Mouse (Mus musculus) lung, postnatal 14 days (tissue): ENCODE measurements around the gene Ahr.
A peak's percentile ranks its signal among the peaks of the same experiment; 100 is the strongest.

Source experiments
- DNase-seq: peaks from one replicate; pipeline ENCODE4 v3.0.0; 2021

The Ahr gene

DNA sequence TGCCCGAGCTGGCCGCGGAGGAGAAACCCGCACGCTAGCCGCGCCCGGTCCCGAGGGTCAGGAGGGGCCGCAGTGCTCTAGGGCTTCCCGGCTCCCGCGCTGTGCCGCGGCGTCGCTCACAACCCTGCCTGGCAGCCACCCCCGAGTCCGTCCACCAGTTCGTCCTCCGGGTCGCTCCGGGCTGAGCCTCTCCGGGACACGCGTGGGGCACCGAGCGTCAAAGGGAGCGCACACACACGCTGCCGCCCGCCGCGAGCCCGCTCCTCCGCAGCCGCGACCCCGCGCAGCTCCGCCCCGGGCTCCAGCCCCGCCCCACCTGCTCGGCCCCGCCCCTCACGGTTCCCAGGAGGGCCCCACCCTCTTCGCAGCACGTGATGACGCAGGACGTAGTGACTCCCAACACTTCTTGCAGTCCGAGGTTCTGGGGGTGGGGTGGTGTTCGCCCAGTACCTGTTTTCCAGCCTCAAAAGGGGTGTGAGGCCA is at the start of gene Ahr:
Gene Ahr (minus strand): TSS at position 285 of the 483 bp plus-strand sequence.
- DNase-seq: peak; percentile 92

DNA sequence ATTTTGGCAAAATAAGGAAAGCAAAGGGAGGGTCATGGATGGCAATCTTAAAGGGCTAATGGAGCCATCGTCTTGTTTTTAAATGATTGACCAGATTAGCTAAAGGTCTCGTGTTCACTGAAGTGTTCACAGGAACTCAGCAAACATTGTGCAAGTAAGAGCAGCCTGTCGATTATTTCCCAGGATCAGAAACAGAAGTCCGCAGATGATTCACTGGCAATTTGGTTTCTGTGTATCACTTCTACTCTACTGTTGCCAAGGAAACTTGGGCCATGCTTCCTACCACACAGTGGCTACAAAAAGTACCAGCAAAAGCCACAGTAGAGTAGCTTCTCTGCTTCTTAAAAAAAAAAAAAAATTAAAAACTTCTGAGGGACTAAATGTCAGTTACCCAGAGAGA is 44.0 kb upstream of the Ahr start:
- DNase-seq: no peak

DNA sequence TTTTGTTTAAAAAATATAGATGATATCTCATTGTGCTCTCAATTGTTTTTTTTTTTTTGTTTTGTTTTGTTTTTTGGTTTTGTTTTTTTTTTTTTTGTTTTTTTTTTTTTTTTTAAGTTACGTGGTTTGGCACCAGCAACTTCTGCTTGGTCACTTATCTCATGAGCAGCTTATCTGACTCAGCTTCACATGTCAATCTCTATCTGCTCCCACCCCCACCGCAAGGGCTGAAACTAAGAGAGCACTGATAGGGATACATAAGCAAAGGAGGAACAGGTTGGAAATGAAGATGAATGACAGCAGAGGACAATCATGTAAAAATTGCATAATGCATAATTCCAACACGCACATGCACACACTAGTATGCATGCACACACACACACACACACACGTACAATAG is 41.3 kb upstream of the Ahr start:
- no peak for DNase-seq

DNA sequence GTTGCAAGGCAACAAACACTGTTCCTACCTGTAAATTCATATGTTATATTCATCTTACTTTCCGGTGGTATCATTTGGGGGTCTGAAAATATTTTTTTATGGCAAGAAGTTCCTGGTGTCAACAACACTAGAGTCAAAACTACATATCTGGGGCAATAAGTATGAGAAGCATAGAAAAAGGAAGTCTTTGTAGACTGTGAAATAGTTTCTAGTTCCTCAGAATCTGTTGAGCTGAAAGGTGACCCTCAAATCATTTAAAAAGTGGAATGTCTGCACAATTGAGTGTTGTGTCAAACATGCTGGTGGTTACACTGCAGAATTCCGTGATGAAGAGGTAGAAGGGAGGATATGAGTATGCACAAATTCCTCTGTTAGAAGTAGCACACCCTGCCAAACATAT is 38.9 kb upstream of the Ahr start:
- no peak for DNase-seq

DNA sequence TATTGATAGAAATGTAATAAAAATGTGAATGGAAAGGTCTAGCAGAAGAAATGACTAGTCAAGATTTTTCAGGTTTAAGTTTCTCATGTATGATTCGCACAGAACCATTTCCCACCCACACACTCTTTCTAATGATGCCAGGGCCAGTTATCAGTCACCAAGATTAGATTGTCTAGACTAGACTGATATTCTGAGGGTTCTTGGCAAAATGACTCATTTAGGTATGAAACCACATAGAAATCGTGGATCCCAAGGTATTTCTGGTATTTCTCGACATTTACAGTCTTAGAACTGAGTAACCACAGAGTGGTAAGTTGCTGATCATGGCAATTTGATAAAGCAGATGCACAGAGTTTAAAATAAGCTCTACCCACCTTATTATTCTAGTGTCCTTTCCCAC is 28.0 kb upstream of the Ahr start:
- no peak for DNase-seq

DNA sequence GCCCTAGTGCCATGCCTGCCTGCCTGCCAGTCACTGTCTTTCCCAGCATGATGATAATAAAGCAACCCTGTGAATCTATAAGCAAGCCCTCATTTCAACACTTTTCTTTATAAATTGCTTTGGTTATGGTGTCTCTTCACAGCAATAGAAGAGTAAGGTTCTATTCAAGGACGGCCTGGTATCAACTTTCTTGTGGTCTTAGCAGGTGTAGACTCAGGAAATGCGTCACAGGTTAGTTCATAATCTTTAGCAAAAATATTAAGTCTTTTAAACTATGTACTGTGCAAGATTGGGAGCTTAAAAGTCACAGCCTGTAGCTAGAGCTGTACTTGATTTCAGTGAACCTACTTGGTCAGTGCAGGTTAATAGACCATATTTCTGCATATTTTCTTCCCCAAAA is 24.0 kb upstream of the Ahr start:
- DNase-seq: no peak

DNA sequence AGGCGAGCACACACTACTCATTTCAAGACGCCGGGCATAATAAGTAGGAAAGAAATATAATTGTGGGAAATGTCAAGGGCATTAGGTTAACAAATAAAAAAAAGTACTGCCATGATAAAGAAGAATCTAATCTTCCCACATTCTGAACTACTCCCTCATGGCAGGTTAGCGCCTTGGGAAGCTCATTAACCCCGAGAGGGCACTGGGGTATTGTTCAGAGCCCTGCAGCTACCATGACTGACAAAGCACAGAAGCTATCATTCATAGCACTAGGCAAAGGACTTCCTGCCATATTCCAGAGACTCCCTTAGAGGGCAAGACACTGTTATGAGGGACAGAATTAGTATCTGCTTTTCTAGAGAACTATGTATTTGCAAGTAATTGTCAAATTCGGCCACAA is 21.1 kb upstream of the Ahr start:
- DNase-seq: no peak

DNA sequence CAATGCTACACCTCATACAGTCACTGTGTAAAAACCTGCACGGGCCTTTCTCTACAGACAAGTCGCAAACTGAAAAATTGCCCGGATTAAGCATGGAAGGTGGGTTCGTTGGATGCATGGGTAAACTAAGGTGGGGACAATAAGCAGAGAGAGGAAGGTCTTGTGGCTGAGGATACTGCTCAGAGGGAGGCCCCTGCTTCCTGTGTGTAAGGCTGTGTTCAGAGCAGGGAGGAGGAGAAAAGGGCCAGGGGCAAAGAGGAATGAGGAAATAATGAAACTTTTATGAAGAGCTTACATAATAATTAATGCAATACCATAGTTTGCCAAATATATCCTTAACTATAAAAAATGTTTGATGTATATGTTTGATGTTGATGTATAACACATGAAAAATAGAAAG is 19.5 kb upstream of the Ahr start:
- DNase-seq: no peak

DNA sequence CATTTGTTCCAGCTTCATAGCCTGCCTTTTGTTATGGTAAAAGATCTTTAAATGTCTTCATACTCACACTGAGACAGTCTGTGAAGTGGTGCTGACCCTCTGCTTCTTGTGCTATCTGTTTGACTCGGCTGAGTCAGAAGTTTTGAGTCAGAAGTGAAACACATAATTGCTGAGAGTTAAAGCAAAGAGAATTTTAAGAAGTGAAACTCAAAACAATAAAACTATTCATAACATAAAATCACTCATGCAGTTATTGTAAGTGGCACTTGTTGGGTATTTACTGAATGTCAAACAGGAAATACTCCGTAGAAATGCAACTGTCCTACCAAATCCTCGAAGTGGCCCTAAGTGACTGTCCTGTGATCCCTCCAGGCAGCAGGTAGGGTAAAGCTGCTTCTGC is 18.3 kb upstream of the Ahr start:
- no peak for DNase-seq

DNA sequence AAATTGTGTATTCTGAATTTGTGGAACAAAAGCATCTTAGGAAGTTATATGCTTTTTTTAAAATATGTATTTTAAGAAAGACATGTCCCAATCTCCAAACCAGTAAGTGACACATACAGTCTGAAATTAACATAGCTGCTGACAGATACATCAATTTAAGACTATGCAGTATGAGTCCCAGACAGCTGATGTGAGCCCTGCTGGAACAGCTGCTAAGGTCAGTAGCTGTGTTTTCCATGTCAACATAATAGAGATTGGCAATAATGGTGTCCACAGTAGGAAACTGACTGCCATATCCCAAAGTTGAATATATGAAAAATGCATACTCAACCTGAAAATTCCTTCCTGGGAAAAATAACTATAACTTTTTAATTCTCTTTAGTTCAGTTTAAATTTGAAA is 15.5 kb upstream of the Ahr start:
- DNase-seq: no peak

DNA sequence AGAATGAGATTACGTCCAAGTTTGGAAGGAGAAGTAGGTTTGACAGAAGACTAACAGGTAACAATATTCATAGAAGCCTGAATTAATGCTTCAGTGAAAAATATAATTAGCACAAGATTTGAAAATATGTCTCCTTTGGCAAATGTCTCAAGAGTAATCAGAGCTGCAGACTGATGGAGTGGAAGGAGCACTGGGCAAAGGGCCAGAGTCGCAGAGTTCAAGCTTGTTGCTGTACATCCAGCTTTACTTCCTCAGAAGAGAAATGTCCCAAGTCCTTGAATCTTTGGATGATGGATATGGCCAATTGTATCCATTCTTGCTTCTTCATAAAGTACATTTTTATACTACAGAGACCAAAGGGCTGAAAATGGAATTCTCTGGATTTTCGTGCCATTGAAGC is 8.0 kb upstream of the Ahr start:
- no peak for DNase-seq

DNA sequence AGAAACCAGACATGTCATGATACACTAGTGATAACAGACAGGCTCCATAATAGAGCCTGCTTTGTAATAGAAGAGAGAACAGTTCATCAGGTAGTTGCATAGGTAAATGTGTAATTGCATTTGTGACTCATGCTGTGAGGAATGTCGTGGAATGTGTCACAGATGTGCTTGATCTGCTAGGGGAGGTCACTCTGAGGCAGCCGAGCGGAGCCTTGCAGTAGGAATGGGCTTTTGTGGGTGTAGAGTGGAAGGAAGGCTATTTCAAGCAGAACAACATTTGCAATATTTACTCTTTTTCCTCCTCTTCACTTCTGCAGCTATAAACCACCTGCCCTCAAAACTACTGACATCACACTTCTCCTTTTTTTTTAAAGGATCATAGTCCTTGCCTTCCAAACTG is 4.0 kb upstream of the Ahr start:
- no peak for DNase-seq

DNA sequence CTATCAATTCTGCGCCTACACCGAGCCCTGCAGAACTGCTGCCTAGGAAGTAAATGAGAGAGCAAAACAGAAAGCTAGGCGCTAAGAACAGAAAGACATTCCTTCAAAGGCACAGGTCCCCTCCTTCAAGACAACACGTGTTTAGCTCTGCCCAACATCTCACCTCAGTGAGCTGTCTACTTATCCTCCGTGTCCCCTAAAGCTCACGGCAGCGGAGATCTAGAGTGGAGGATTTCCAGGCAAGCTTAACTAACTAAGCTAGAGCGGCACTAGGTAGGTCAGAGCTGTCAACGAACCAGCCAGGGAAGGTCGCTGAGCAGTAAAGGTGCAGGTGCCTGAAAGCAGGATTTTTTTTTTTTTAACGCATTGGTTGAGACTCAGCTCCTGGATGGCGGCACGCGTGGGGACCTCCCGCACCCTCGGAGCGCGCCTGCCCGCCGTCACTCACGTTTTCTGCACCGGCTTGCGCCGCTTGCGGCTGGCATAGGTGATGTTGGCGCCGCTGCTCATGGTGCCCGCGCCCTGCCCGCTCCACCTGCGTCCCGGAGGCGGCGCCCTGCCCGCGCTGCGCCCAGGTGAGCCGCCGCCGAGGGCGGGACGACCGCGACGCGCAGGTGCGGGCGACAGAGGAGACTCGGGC is 604 bp downstream of the Ahr start:
- peak; percentile 50 for DNase-seq

DNA sequence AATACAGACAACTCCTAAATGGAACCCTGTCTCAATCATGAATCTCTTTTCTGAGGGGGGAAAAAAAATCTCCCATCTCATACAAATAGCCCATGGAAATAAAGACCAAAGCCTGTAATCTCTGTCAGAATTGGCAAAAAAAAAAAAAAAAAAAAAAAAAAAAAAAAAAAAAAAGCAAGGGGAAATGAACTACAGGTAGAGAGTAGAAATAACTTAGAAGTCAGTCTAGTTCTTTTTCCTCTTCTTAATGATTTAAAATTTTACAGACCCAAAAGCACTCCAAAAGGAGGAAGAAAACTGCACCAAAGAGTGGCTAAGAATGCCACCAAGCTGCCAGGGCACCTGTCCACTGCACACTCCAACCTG is 1.1 kb downstream of the Ahr start:
- no peak for DNase-seq

DNA sequence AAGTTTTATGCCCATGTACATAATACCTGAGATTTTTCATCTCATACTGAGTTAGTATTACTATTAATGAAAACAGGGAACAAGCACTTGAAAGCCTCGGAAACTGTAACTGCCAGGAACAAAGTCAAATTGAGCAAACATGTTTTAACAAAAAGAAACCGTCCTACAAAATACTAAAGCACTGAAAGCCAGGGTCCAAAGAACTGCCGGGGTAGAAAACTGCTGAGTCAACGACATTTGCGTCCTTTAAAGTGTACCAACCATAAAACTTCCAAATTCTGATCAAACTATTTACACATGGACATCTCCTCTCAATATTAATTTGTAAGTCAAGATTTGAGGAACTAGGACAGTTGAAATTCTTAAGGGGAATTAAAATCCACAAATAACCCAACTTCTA is 1.7 kb downstream of the Ahr start:
- DNase-seq: no peak

DNA sequence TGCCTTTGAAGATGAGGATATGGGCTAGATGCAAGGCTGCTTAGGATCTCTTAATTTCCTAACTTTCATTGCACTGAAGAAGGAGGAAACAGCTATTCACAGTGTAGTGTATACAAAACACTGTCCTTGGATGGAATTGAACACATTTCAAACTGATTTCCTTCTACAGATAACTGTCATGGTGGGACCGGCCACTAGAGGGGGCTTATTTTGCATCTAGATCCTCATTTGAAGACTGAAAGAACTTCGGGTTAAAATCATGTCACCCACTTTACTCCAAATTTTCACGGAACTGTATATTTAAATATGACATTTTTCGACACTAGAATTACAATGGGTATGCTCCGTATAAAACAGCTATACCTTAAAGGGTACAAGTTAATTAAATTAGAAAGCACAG is 2.7 kb downstream of the Ahr start:
- DNase-seq: peak; percentile 86

DNA sequence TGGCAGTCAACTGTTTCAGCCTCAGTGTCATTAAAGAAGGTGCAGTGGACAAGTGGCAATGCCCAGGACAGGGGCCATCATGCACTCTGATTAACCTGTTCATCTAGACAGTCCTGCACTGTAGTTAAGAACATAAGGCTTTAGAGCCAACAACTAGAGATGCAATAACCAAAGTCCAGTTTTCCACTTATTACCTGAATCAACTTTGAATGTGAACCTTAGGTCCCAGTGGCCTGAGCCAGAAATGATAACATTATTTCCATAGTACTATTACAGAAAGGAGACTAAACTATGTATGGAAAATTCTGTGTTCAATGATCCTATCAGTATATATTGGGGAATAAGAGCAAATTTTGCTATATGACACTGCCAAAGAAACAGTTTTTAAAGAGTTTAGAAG is 4.3 kb downstream of the Ahr start:
- DNase-seq: no peak

DNA sequence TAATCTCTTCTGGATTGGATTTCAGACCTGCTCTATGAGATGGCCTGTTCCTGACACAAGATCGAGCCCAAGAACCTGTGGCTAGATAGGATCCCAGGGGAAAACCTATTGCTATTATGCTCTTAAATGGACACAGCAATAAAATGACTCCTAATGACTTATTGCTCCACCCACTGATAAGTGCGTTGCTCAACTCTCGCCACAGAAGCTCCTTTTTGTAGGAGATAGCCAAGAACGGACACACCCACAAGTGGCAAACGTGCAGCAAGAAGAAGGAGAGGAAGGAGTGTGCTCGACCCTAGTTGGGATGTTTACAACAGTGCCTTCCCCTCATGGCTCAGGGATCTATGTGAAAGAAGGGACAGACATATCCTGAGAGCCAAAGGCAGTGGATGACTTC is 7.4 kb downstream of the Ahr start:
- peak; percentile 40 for DNase-seq

DNA sequence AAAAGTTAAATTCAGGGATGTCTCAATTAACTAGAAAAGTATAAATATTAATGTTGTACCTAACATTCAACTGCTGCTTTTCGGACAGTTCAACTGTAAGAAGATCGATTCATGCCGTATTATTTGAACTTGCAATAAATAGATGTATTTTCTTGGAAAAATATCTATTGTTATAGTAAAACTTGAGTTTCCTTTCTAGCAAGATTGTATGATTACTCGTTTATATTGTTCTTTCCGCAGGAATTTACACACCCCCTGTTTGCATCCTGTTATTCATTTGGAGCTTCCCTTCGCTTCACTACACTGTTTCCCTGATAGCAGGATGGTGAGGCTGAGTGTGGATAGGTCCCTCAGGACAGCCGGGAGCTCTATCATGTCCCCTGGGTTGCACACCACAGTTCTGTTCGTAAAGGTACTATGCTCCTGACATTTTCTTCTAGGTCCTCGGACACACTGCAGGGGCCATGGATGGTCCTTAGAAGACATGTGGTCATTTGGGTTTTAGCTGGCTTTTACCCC is 12.2 kb downstream of the Ahr start:
- peak; percentile 27 for DNase-seq

DNA sequence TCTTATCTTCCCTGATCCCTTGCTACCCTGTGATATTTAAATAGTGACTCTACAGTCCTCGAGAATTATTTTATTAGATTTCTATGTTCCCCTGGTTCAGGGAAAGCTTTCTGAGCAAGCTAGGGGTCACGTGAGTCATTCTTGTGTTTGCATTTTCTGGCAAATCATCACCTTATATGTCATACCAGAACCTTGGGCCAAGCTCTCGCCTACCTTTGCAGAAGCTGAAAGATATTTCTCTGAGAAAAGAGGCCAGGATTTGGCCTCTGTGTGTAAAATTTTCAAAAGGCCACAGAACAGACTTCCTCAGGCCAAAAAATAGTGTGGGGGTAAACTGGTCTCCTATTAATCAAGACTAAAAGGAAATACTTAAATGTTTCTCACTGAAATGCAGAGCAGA is 19.2 kb downstream of the Ahr start:
- no peak for DNase-seq

DNA sequence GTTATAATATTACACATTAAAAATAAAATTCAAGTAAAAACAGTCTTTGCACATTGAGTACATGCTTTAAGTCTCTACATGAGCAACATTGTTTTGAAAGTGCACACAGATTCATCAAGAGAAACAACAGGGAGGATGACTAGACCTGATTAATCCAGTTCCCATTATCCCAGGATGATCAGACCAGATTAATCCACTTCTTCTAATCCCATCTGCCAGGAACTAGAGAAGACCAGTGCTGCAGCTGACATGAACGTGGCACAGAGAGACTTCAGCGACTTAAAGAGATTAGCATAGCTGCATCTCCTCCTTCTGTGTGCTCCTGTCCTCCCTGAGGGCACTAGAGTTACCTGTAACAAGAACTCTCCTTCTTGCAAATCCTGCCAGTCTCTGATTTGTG is 20.2 kb downstream of the Ahr start:
- DNase-seq: no peak

DNA sequence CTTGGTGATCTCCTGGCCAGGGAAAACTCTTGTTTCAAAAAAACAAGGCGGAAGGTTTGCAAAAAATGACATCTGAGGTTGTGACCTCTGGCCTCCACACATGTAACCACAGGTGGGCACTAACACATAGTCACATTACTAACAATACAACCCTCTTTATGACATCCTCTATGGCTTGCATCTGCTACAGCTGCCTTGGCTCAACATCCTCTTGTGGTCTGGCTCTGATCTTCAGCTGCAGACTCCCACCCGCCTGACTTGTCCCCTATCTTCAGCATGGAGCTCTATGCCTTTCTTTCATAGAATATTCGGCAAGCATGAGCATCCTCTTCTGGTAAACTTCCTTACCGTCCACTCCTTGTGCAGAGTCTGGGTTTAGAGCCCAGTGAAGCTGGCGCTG is 24.1 kb downstream of the Ahr start:
- no peak for DNase-seq

DNA sequence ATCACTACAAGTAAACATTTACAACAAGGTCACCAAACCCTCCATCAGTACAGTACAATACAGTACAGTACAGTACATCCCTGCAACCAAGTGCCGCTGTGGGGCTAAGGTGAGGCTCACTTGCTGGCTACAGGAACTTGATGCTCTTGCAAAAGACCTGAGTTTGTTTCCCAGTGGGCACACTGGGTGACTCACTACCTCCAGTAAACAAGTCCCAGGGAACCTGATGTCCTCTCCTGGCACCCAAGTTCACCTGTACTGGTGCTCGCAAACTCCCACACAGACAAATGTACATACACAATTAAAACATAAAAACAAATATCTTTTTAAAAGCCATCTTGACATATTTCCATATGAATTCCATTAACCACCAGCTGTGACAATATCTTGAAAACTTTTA is 28.5 kb downstream of the Ahr start:
- no peak for DNase-seq

DNA sequence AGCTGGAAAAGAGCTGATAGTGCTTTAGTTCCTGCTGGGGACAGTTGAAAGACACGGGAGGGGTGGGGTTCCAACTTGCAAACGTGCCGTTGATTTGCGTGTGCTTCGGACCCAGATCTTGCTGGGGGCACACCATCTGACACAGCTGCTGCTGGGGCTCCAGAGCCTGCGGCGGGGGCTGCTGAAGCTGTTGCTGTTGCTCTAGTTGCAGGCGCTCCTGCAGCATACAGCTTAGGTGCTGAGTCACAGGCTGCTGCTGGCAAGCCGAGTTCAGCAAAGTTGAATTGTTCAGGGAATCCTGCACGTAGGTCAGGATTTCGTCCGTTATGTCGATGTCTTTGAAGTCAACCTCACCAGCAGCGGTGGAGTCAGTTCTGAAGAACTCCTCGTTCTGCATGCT is 30.8 kb downstream of the Ahr start:
- DNase-seq: no peak

DNA sequence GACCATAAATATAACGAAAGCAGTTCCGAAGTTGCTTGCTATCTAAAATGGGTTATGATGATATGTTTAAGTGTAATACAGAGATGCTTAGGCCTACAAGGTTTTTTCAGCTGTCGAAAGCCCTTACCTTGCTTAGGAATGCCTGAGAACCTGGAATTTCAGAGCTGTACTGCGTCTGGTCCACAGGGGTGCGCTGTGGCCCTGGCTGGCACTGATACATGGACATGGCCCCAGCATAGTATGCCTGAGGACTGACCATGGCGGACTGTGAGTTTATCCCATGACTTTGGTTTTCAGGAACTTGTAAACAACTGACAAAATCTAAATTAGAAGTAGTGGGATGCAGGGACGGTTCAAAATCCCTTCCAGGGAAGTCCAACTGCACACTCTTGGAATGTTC is 31.3 kb downstream of the Ahr start:
- DNase-seq: no peak

DNA sequence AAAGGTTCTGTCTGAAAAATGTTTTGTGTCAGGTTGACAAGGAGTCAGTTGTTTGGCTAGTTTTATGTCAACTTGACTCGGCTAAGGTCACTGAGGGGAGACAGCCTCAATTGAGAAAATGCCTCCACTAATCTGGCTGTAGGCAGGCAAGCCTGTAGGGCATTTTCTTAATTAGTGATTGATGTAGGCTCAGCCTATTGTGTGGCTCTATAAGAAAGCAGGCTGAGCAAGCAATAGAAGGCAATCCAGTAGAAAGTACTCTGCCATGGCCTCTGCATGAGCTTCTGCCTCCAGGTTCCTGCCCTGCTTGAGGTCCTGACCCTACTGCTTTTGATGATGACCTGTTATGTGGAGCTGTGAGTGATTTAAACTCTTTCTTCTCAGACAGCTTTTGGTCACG is 33.4 kb downstream of the Ahr start:
- DNase-seq: no peak
